Mouse (Mus musculus): Measurements from ENCODE around the gene Ebf4. TPM values are rescaled to one million over a fixed set of nuclear protein-coding genes. Genes with fewer than 3 reads are reported as not detected.

The Ebf4 gene
- total and polyA plus RNA-seq, 3 experiments, result 0.37 to 1.0 (median 0.41) TPM

DNA sequence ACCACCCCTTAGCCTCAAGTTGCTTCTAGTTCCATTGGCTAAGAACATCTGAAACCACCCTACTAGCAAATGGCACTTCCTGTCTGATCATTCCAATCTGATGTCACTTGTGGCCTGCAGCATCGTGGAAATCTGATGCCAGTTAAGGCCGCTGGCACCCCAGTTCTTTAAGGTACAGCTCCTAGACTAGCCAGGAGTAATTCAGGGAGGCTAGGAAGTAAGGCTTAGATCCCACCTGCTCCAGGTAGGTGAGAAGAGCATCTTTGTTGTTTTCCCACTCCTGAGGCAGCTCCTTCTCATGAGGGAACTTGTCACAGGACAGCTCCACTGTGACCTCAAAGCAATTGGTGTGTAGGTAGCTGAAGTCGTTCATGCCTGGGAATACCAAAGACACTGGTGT, 97.9 kb downstream of the Ebf4 start:
- no peaks in the 10 kb centered on the region for H3K4me1 ChIP-seq (ENCODE audit: control insufficient read depth, insufficient read depth, low read length)
- H3K27me3 ChIP-seq (ENCODE audit: control insufficient read depth, insufficient read depth, low read length), result no peaks in the 10 kb centered on the region
- H3K9ac ChIP-seq (ENCODE audit: low read depth, low read length), result no peak overlapping the region
- WGBS, result 70% methylated on average over 3 of the region's 3 CpGs
- no peak for TF ChIP-seq CTCF (IDR thresholded peaks at IDR 0.05)
- no peak for TF ChIP-seq EP300 (IDR thresholded peaks at IDR 0.05; ENCODE audit: insufficient read depth, low read depth, low read length)
- TF ChIP-seq POLR2A (IDR thresholded peaks at IDR 0.05; ENCODE audit: insufficient read depth, low read depth, low read length), result no peak
- no peaks in the 10 kb centered on the region for H3K36me3 ChIP-seq (ENCODE audit: control insufficient read depth, insufficient read depth, low read length)
- no peaks in the 10 kb centered on the region for H3K79me2 ChIP-seq (replicated peaks; ENCODE audit: control insufficient read depth, insufficient read depth, low read length)
- H3K27ac ChIP-seq, result no peak overlapping the region
- intact Hi-C loops (cut with DNase I), result loop anchor here (10.0 kb wide), 1 partner anchor 78 kb away; no protein-coding TSS in a partner anchor
- no peak overlapping the region for H3K4me3 ChIP-seq
- DNase-seq, result no peak

- Histone ChIP-seq H3K27me3 (ENCODE audit: control insufficient read depth, insufficient read depth, low read length) (no peaks in the 10 kb centered on the region), H3K4me1 (ENCODE audit: control insufficient read depth, insufficient read depth, low read length) (no peaks in the 10 kb centered on the region), H3K79me2 (replicated peaks; ENCODE audit: control insufficient read depth, insufficient read depth, low read length) (no peaks in the 10 kb centered on the region), H3K27ac (no peak overlapping the region), H3K4me3 (no peak overlapping the region), H3K36me3 (ENCODE audit: control insufficient read depth, insufficient read depth, low read length) (no peaks in the 10 kb centered on the region), H3K9ac (ENCODE audit: low read depth, low read length) (no peak overlapping the region)
- intact Hi-C loops (cut with DNase I), result loop anchor here (10.0 kb wide), 1 partner anchor 81 kb away; no protein-coding TSS in a partner anchor
- 95% methylated on average over 11 of the region's 11 CpGs for WGBS
- DNase-seq, result no peak
- no peak for TF ChIP-seq EP300 (IDR thresholded peaks at IDR 0.05; ENCODE audit: insufficient read depth, low read depth, low read length)
- TF ChIP-seq POLR2A (IDR thresholded peaks at IDR 0.05; ENCODE audit: insufficient read depth, low read depth, low read length), result no peak
- TF ChIP-seq CTCF (IDR thresholded peaks at IDR 0.05), result no peak
Measured at GRCm38 (mm10) chr2:130395696-130396095, 100.7 kb downstream of the Ebf4 start.

GRCm38 (mm10) chr2:130397186-130397985, 102.4 kb downstream of the Ebf4 start, which contains the start of gene Cpxm1:
TSS of gene Cpxm1 (minus strand) at chr2:130397574.
- H3K27ac ChIP-seq, result no peak within 1 kb of the TSS; the same call in 1 of the 2 replicates

DNA sequence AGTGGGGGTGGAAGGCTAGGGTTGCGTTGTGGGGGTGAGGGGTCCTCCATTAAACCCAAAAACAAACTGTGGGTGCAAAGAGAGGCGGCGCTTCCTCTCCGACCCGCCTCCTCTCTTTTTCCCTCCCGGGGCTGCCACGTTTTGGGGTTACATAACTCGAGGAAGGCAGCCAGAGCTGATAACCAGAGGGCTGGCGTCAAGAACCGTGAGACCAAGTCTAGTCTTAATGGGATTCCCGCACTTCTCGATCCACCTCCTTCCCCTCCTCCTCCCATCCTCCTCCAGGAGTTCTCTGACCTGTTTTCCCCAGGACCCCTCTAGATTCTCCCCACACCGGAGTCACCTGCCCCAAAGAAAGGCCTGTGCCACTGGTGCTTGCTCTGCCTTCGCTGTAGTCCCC, 103.1 kb downstream of the Ebf4 start:
- no peaks in the 10 kb centered on the region for H3K27me3 ChIP-seq (ENCODE audit: control insufficient read depth, insufficient read depth, low read length)
- intact Hi-C loops (cut with DNase I), result loop anchor here (10.0 kb wide), 1 partner anchor 83 kb away; no protein-coding TSS in a partner anchor
- peak overlapping the region; percentile 40 for H3K4me3 ChIP-seq
- no peak overlapping the region; the same call in 1 of the 2 replicates for H3K9ac ChIP-seq (ENCODE audit: low read depth, low read length)
- no peaks in the 10 kb centered on the region for H3K36me3 ChIP-seq (ENCODE audit: control insufficient read depth, insufficient read depth, low read length)
- H3K79me2 ChIP-seq (replicated peaks; ENCODE audit: control insufficient read depth, insufficient read depth, low read length), result no peaks in the 10 kb centered on the region
- DNase-seq, result peak; percentile 50 to 60
- TF ChIP-seq CTCF (IDR thresholded peaks at IDR 0.05) (no peak), EP300 (IDR thresholded peaks at IDR 0.05; ENCODE audit: insufficient read depth, low read depth, low read length) (no peak), POLR2A (IDR thresholded peaks at IDR 0.05; ENCODE audit: insufficient read depth, low read depth, low read length) (no peak)
- WGBS, result 15% methylated on average over 13 of the region's 14 CpGs
- H3K27ac ChIP-seq, result no peak overlapping the region
- H3K4me1 ChIP-seq (ENCODE audit: control insufficient read depth, insufficient read depth, low read length), result no peaks in the 10 kb centered on the region

More at GRCm38 (mm10) chr2:130397186-130397985, 102.4 kb downstream of the Ebf4 start, which contains the start of gene Cpxm1:
- Histone ChIP-seq H3K9ac (ENCODE audit: low read depth, low read length) (peak within 1 kb of the TSS; percentile 22), H3K27me3 (ENCODE audit: control insufficient read depth, insufficient read depth, low read length) (no peaks in the 10 kb centered on the region), H3K36me3 (ENCODE audit: control insufficient read depth, insufficient read depth, low read length) (no peaks in the 10 kb centered on the region), H3K4me3 (peak within 1 kb of the TSS; percentile 40), H3K4me1 (ENCODE audit: control insufficient read depth, insufficient read depth, low read length) (no peaks in the 10 kb centered on the region), H3K79me2 (replicated peaks; ENCODE audit: control insufficient read depth, insufficient read depth, low read length) (no peaks in the 10 kb centered on the region)
- TF ChIP-seq POLR2A (IDR thresholded peaks at IDR 0.05; ENCODE audit: insufficient read depth, low read depth, low read length) (no peak), EP300 (IDR thresholded peaks at IDR 0.05; ENCODE audit: insufficient read depth, low read depth, low read length) (no peak), CTCF (IDR thresholded peaks at IDR 0.05) (no peak)
- DNase-seq, result peak; percentile 32 to 48
- intact Hi-C loops (cut with DNase I), result loop anchor here (10.0 kb wide), 1 partner anchor 83 kb away; no protein-coding TSS in a partner anchor
- 3% methylated on average over 45 of the region's 53 CpGs for WGBS

DNA sequence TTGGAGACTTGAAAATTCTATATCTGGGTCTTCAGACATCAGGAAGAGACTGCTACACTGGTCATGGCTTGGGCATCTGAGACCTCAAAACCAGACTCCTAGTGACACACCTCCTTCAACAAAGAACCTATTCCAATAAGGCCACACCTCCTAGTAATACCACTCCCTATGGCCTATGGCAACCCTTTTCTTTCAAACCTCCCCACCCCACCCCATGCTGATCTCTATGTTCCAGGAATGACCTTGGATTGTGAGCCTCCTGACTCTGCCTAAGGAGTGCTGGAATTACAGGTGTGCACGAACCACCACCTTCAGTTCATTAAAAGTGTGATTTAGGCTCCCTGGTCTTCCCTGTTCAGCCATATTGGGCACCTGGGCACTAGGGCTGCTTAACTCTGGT, 105.1 kb downstream of the Ebf4 start:
- WGBS, result 96% methylated on average over 1 of the region's 1 CpGs
- no peak overlapping the region for H3K4me3 ChIP-seq
- no peaks in the 10 kb centered on the region for H3K79me2 ChIP-seq (replicated peaks; ENCODE audit: control insufficient read depth, insufficient read depth, low read length)
- intact Hi-C loops (cut with DNase I), result no loop called here
- DNase-seq, result no peak
- H3K36me3 ChIP-seq (ENCODE audit: control insufficient read depth, insufficient read depth, low read length), result no peaks in the 10 kb centered on the region
- H3K9ac ChIP-seq (ENCODE audit: low read depth, low read length), result no peak overlapping the region
- H3K4me1 ChIP-seq (ENCODE audit: control insufficient read depth, insufficient read depth, low read length), result no peaks in the 10 kb centered on the region
- H3K27me3 ChIP-seq (ENCODE audit: control insufficient read depth, insufficient read depth, low read length), result no peaks in the 10 kb centered on the region
- TF ChIP-seq POLR2A (IDR thresholded peaks at IDR 0.05; ENCODE audit: insufficient read depth, low read depth, low read length) (no peak), EP300 (IDR thresholded peaks at IDR 0.05; ENCODE audit: insufficient read depth, low read depth, low read length) (no peak), CTCF (IDR thresholded peaks at IDR 0.05) (no peak)
- H3K27ac ChIP-seq, result no peak overlapping the region

- WGBS, result 68% methylated on average over 4 of the region's 4 CpGs
- no peak overlapping the region for H3K27ac ChIP-seq
Measured at GRCm38 (mm10) chr2:130401891-130402290, 106.9 kb downstream of the Ebf4 start.

More at GRCm38 (mm10) chr2:130401891-130402290, 106.9 kb downstream of the Ebf4 start:
- TF ChIP-seq CTCF (IDR thresholded peaks at IDR 0.05) (no peak), POLR2A (IDR thresholded peaks at IDR 0.05; ENCODE audit: insufficient read depth, low read depth, low read length) (no peak), EP300 (IDR thresholded peaks at IDR 0.05; ENCODE audit: insufficient read depth, low read depth, low read length) (no peak)
- Histone ChIP-seq H3K4me3 (no peak overlapping the region), H3K4me1 (ENCODE audit: control insufficient read depth, insufficient read depth, low read length) (no peaks in the 10 kb centered on the region), H3K36me3 (ENCODE audit: control insufficient read depth, insufficient read depth, low read length) (no peaks in the 10 kb centered on the region), H3K9ac (ENCODE audit: low read depth, low read length) (no peak overlapping the region), H3K27me3 (ENCODE audit: control insufficient read depth, insufficient read depth, low read length) (no peaks in the 10 kb centered on the region), H3K79me2 (replicated peaks; ENCODE audit: control insufficient read depth, insufficient read depth, low read length) (no peaks in the 10 kb centered on the region)
- no peak for DNase-seq
- intact Hi-C loops (cut with DNase I), result no loop called here

Measured in heart, adult 2 months (tissue).